Mouse (Mus musculus): ENCODE measurements at regions not wholly inside any gene's neighbourhood (a gene's known extent, or its start where the extent isn't known, plus 50 kb on each side); places are given as distances from the start of the nearest gene placed in this dataset.

DNA sequence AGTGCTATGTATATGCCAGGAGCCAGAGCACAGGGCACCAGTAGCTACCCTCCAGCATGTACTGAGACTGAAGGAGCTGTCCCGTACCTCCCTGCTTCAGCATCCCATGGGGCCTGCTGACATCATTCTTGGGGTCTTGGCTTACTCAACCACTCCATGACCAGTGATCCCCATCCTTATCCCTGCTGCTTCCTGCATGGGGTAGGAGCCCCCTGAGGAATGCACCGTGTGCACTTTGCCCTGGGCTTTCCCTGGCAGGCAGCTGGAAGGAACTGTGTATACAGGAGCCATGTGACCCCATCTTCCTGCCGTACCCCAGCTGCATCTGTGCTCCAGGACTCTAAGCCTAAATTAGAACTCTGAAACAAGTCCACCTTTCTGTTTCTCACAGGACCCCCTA lies 70.3 kb upstream of the Ccnd1 start:
- TF ChIP-seq ZC3H11A (IDR thresholded peaks at IDR 0.05; ENCODE audit: borderline replicate concordance, low read depth, low read length) (no peak), MAFK (IDR thresholded peaks at IDR 0.05; ENCODE audit: insufficient read depth, low read depth, low read length) (no peak), HCFC1 (IDR thresholded peaks at IDR 0.05; ENCODE audit: borderline replicate concordance, insufficient read depth, low read length) (no peak), CHD2 (IDR thresholded peaks at IDR 0.05; ENCODE audit: low read depth, low read length) (no peak)
